Mouse (Mus musculus) olfactory bulb, adult 2 months (tissue): Measurements from ENCODE around the gene Rapgef6. TPM values are rescaled to one million over a fixed set of nuclear protein-coding genes. Genes with fewer than 3 reads are reported as not detected.

Source experiments
- H3K27ac ChIP-seq: fragments of 200-500 bp; 2 replicates; pipeline ENCODE4 v1.5.1; 2012; ENCODE audit warnings: low read depth, low read length; ENCODE audit not compliant: insufficient read depth
- H3K4me1 ChIP-seq: fragments of 200-500 bp; 2 replicates; pipeline ENCODE4 v1.6.1; 2012; ENCODE audit warnings: low read length; ENCODE audit not compliant: control insufficient read depth, insufficient read depth
- H3K4me3 ChIP-seq: fragments of 200-500 bp; 2 replicates; pipeline ENCODE4 v1.5.1; 2012; ENCODE audit warnings: mild to moderate bottlenecking, low read depth, low read length, moderate library complexity; ENCODE audit not compliant: insufficient read depth
- CTCF ChIP-seq: fragments of 200-500 bp; IDR thresholded peaks from 2 replicates; pipeline ENCODE4 v1.5.1; 2012; ENCODE audit warnings: low read depth, mild to moderate bottlenecking, low read length, moderate library complexity; ENCODE audit not compliant: insufficient read depth
- POLR2A ChIP-seq: fragments of 200-500 bp; IDR thresholded peaks from 2 replicates; pipeline ENCODE4 v1.6.1; 2012; ENCODE audit warnings: mild to moderate bottlenecking, low read depth, low read length, moderate library complexity; ENCODE audit not compliant: insufficient read depth
- WGBS: fragments of 180-500 bp; shearing (Covaris S2); methylation state at CpG from one replicate; pipeline ENCODE4 v1.1.7; 2018; 5-methylcytosine and 5-hydroxymethylcytosine counted together
- polyA plus RNA-seq: library from polyadenylated mRNA; stranded (reverse); fragments of >200 nt; gene quantifications from 2 replicates; pipeline ENCODE4 v1.2.4, GENCODE M21; 2012; ENCODE audit warnings: low replicate concordance; ENCODE audit not compliant: missing spikeins, insufficient read depth, insufficient read length

Gene Rapgef6
- polyA plus RNA-seq, 1 experiment: not detected

GRCm38 (mm10) chr11:54695951-54696350 is 173.3 kb downstream of the Rapgef6 start:
- TF ChIP-seq POLR2A (no peak), CTCF (no peak)
- WGBS: 68% methylated on average over 4 of the region's 4 CpGs
- no peaks in the 10 kb centered on the region for H3K4me1 ChIP-seq
- no peak overlapping the region for H3K27ac ChIP-seq
- H3K4me3 ChIP-seq: no peak overlapping the region

GRCm38 (mm10) chr11:54697611-54698010 is 175.0 kb downstream of the Rapgef6 start:
- Histone ChIP-seq H3K4me1 (no peaks in the 10 kb centered on the region), H3K4me3 (no peak overlapping the region), H3K27ac (no peak overlapping the region)
- TF ChIP-seq POLR2A: no peak
- no peak for TF ChIP-seq CTCF
- WGBS: 93% methylated on average over 5 of the region's 5 CpGs

GRCm38 (mm10) chr11:54698636-54699035 is 176.0 kb downstream of the Rapgef6 start:
- no peak for TF ChIP-seq CTCF
- no peak for TF ChIP-seq POLR2A
- H3K4me1 ChIP-seq: no peaks in the 10 kb centered on the region
- WGBS: 79% methylated on average over 7 of the region's 7 CpGs
- H3K27ac ChIP-seq: no peak overlapping the region
- H3K4me3 ChIP-seq: no peak overlapping the region

GRCm38 (mm10) chr11:54699972-54700371 is 177.3 kb downstream of the Rapgef6 start:
- 86% methylated on average over 3 of the region's 3 CpGs for WGBS
- TF ChIP-seq POLR2A: no peak
- no peak for TF ChIP-seq CTCF
- Histone ChIP-seq H3K4me1 (0 out of 2 replicates have a peak, but pooled peaks cover 3% of the 10 kb centered on the region), H3K27ac (no peak overlapping the region), H3K4me3 (no peak overlapping the region)

- H3K27ac ChIP-seq: no peak overlapping the region
- H3K4me3 ChIP-seq: no peak overlapping the region
- H3K4me1 ChIP-seq: 0 out of 2 replicates have a peak, but pooled peaks cover 3% of the 10 kb centered on the region
- WGBS: 83% methylated on average over 8 of the region's 8 CpGs
- TF ChIP-seq POLR2A (no peak), CTCF (no peak)
Measured at GRCm38 (mm10) chr11:54701848-54702247, 179.2 kb downstream of the Rapgef6 start.

- no peak overlapping the region for H3K4me3 ChIP-seq
- TF ChIP-seq CTCF (no peak), POLR2A (no peak)
- H3K4me1 ChIP-seq: 0 out of 2 replicates have a peak, but pooled peaks cover 3% of the 10 kb centered on the region
- H3K27ac ChIP-seq: no peak overlapping the region
- WGBS: 30% methylated on average over 4 of the region's 4 CpGs
Measured at GRCm38 (mm10) chr11:54703306-54703705, 180.7 kb downstream of the Rapgef6 start.

GRCm38 (mm10) chr11:54708153-54708552 is 185.5 kb downstream of the Rapgef6 start:
- 84% methylated on average over 2 of the region's 2 CpGs for WGBS
- Histone ChIP-seq H3K4me3 (no peak overlapping the region), H3K4me1 (0 out of 2 replicates have a peak, but pooled peaks cover 3% of the 10 kb centered on the region), H3K27ac (no peak overlapping the region)
- no peak for TF ChIP-seq POLR2A
- no peak for TF ChIP-seq CTCF

GRCm38 (mm10) chr11:54709645-54710044 is 187.0 kb downstream of the Rapgef6 start:
- H3K27ac ChIP-seq: no peak overlapping the region
- no peak for TF ChIP-seq POLR2A
- no peak for TF ChIP-seq CTCF
- 19% methylated on average over 2 of the region's 2 CpGs for WGBS

GRCm38 (mm10) chr11:54710512-54711293 is 188.1 kb downstream of the Rapgef6 start:
- no peak overlapping the region for H3K4me3 ChIP-seq
- TF ChIP-seq POLR2A (no peak), CTCF (no peak)
- WGBS: 81% methylated on average over 4 of the region's 4 CpGs

More at GRCm38 (mm10) chr11:54709645-54710044, 187.0 kb downstream of the Rapgef6 start:
- 0 out of 2 replicates have a peak, but pooled peaks cover 1% of the 10 kb centered on the region for H3K4me1 ChIP-seq
- H3K4me3 ChIP-seq: no peak overlapping the region

More at GRCm38 (mm10) chr11:54710512-54711293, 188.1 kb downstream of the Rapgef6 start:
- Histone ChIP-seq H3K4me1 (no peaks in the 10 kb centered on the region), H3K27ac (no peak overlapping the region)
